Mouse (Mus musculus): ENCODE measurements at regions not wholly inside any gene's neighbourhood (a gene's known extent, or its start where the extent isn't known, plus 50 kb on each side); places are given as distances from the start of the nearest gene placed in this dataset.

GRCm38 (mm10) chr8:8932466-8932865 lies 242.1 kb upstream of the Arglu1 start:
- no peak for TF ChIP-seq CTCF (IDR thresholded peaks at IDR 0.05; ENCODE audit: low read depth)
- TF ChIP-seq EP300 (IDR thresholded peaks at IDR 0.05; ENCODE audit: low read depth) = no peak
